In genomic region chrX:36600066-36600465, GRCm38 (mm10) we compare ENCODE assay signal across 10 mouse cellular contexts. TPM values are rescaled to one million over a fixed set of nuclear protein-coding genes. Genes with fewer than 3 reads are reported as not detected.
DNase-seq lines count a peak whose midpoint lies in the region; ATAC-seq and TF ChIP-seq lines count a peak whose summit lies in the region.
"Had no signal": no experiment of that assay in that cellular context is flagged by ENCODE, and none has a peak within 500 bp of the region (broad histone marks: within the 10 kb centered on the region; RNA-seq: fewer than 3 reads in every experiment).

No protein-coding gene starts in this region.

- TF ChIP-seq CTCF in liver, embryonic 14.5 days (IDR thresholded peaks at IDR 0.05; ENCODE audit: low read depth) = no peak

- ATAC-seq in erythroblast, adult 5-6 weeks (replicated peaks; ENCODE audit: low FRiP score, poor library complexity, severe bottlenecking) = peak; percentile 60
- ATAC-seq in liver, embryonic 14.5 days (ENCODE audit: insufficient read depth) = no peak

- peak; percentile 3 for DNase-seq in embryo, embryonic 11 days
- DNase-seq in embryo, embryonic 9.5 days (ENCODE audit: extremely low spot score) = no peak
- DNase-seq in 3T3-L1 (ENCODE audit: low read depth, low spot score) = peak; percentile 3
- DNase-seq in liver, embryonic 14.5 days (ENCODE audit: low read depth in 3 of 3, low spot score in 3 of 3) = no peak
- DNase-seq in urinary bladder, postnatal 14 days (ENCODE audit: low spot score) = no peak
- DNase-seq in left cerebral cortex, postnatal 36 days (ENCODE audit: low spot score in 2 of 2) = no peak
- no peak for DNase-seq in spleen, postnatal 36 days (ENCODE audit: low spot score in 2 of 2)
- DNase-seq: cerebellum, adult 9-10 months; kidney, adult 11 months had no signal

- no peak for TF ChIP-seq EP300 in liver, embryonic 14.5 days (IDR thresholded peaks at IDR 0.05; ENCODE audit: low read depth)

- no peak overlapping the region for H3K9ac ChIP-seq in liver, embryonic 14.5 days (replicated peaks)

- H3K9me3 ChIP-seq in liver, embryonic 14.5 days (ENCODE audit: control insufficient read depth, low read length) = no peaks in the 10 kb centered on the region

- no peaks in the 10 kb centered on the region; the same call in 1 of the 2 replicates for H3K36me3 ChIP-seq in liver, embryonic 14.5 days (replicated peaks; ENCODE audit: control insufficient read depth, insufficient read depth, low read depth)

- peak overlapping the region; percentile 57; the same call in 1 of the 2 replicates for H3K4me2 ChIP-seq in liver, embryonic 14.5 days (ENCODE audit: low read depth)

- H3K4me1 ChIP-seq in liver, embryonic 14.5 days (replicated peaks; ENCODE audit: control insufficient read depth in 2 of 2, insufficient read depth in 2 of 2, low read length in 1 of 2) = peaks cover 0 to 8% of the 10 kb centered on the region in 2 experiments; a peak in 1 of 4 replicates

- H3K27me3 ChIP-seq in liver, embryonic 14.5 days (ENCODE audit: control insufficient read depth, insufficient read depth, low read length) = no peaks in the 10 kb centered on the region

- no peak overlapping the region for H3K4me3 ChIP-seq in liver, embryonic 14.5 days (ENCODE audit: insufficient read depth in 1 of 2, low read depth in 2 of 2, low read length in 2 of 2)

- 50% methylated on average over 8 of the region's 8 CpGs for WGBS in liver, embryonic 14.5 days (ENCODE audit: insufficient replicate concordance)

- no peak overlapping the region for H3K27ac ChIP-seq in liver, embryonic 14.5 days

- intact Hi-C loops in left cerebral cortex, postnatal 36 days (cut with DNase I) = no loop called here

RNA-seq across cellular contexts. Expression of gene Pgrmc1, which starts 2.1 kb away (rescaled TPM):
- 15.0 and 26.3 TPM in 2 replicates for total RNA-seq in erythroblast, adult 5-6 weeks (2015; ENCODE audit: low replicate concordance)
- 8.6 and 12.1 TPM in 2 replicates for total RNA-seq in erythroblast, adult 5-6 weeks (2017; ENCODE audit: low replicate concordance)
- polyA plus RNA-seq in liver, embryonic 14.5 days (2012; rRNA removed) = 35.5 and 48.6 TPM in 2 replicates
- polyA plus RNA-seq in liver, embryonic 14.5 days (2014; fragmentation: Nextera tagmentation; extraction: Ambion mirVana) = 102 and 109 TPM in 2 replicates
- total RNA-seq in left cerebral cortex, postnatal 36 days (2021) = 100 to 1,000 TPM; 279 to 291 TPM

RNA-seq across cellular contexts. Expression of gene Akap17b, which starts 45.1 kb away (rescaled TPM):
- 0.19 TPM in 1 of 2 replicates, not detected in the other for total RNA-seq in erythroblast, adult 5-6 weeks (2015; ENCODE audit: low replicate concordance)
- 0.26 and 0.28 TPM in 2 replicates for total RNA-seq in erythroblast, adult 5-6 weeks (2017; ENCODE audit: low replicate concordance)
- polyA plus RNA-seq in liver, embryonic 14.5 days (2012; rRNA removed) = 0.37 and 0.54 TPM in 2 replicates
- polyA plus RNA-seq in liver, embryonic 14.5 days (2014; fragmentation: Nextera tagmentation; extraction: Ambion mirVana) = 0.56 and 0.63 TPM in 2 replicates
- 10 to 100 TPM; 10.4 to 11.9 TPM for total RNA-seq in left cerebral cortex, postnatal 36 days (2021)

Comparison
In these comparisons a context has a peak if more than half of its experiments do, and no peak if none do; other contexts are left out.
1. DNase-seq: peak in embryo, embryonic 11 days (single experiment) and 3T3-L1 (single experiment); none in embryo, embryonic 9.5 days (single experiment), liver, embryonic 14.5 days (0 of 3), urinary bladder, postnatal 14 days (single experiment), left cerebral cortex, postnatal 36 days (0 of 2) and spleen, postnatal 36 days (0 of 2).
2. RNA of gene Pgrmc1, which starts 2.1 kb away (total RNA-seq): 279 to 291 TPM in left cerebral cortex, postnatal 36 days; 8.6 to 26.3 TPM in erythroblast, adult 5-6 weeks; every median in the first group is over 10 times any median in the second.
3. RNA of gene Akap17b, which starts 45.1 kb away (total RNA-seq): 10.4 to 11.9 TPM in left cerebral cortex, postnatal 36 days; 0.19 to 0.28 TPM in erythroblast, adult 5-6 weeks; every median in the first group is over 4 times any median in the second.